Mouse (Mus musculus) stomach, embryonic 16.5 days (tissue): ENCODE measurements around the gene Lfng. TPM values are rescaled to one million over a fixed set of nuclear protein-coding genes. Genes with fewer than 3 reads are reported as not detected.

Experiments used
- ATAC-seq: fragments of 200-750 bp; cut with Nextera tagmentation; 2 replicates; pipeline ENCODE4 v1.8.0; 2017; ENCODE audit warnings: moderate number of reproducible peaks, moderate TSS enrichment; ENCODE audit not compliant: insufficient read depth, low FRiP score
- H3K27ac ChIP-seq: fragments of 300-500 bp; sonication (generic); 2 replicates; pipeline ENCODE4 v1.5.1; 2014; ENCODE audit warnings: low read length
- H3K27me3 ChIP-seq: fragments of 300-500 bp; sonication (generic); 2 replicates; pipeline ENCODE4 v1.6.1; 2014; ENCODE audit warnings: low read length, control low read depth, mixed read lengths; ENCODE audit not compliant: control insufficient read depth, insufficient read depth
- H3K36me3 ChIP-seq: fragments of 300-500 bp; sonication (generic); 2 replicates; pipeline ENCODE4 v1.6.1; 2014; ENCODE audit warnings: low read length; ENCODE audit not compliant: control insufficient read depth, insufficient read depth
- H3K4me1 ChIP-seq: fragments of 300-500 bp; sonication (generic); 2 replicates; pipeline ENCODE4 v1.6.1; 2014; ENCODE audit warnings: low read length, control low read depth, mixed read lengths; ENCODE audit not compliant: control insufficient read depth, insufficient read depth
- H3K4me2 ChIP-seq: fragments of 300-500 bp; sonication (generic); 2 replicates; pipeline ENCODE4 v1.6.1; 2014; ENCODE audit warnings: low read depth, low read length, mixed read lengths
- H3K4me3 ChIP-seq: fragments of 300-500 bp; sonication (generic); replicated peaks from 2 replicates; pipeline ENCODE4 v1.5.1; 2014; ENCODE audit warnings: mild to moderate bottlenecking, low read length
- H3K9ac ChIP-seq: fragments of 300-500 bp; sonication (generic); 2 replicates; pipeline ENCODE4 v1.6.1; 2014; ENCODE audit warnings: low read length
- H3K9me3 ChIP-seq: fragments of 300-500 bp; sonication (generic); replicated peaks from 2 replicates; pipeline ENCODE4 v1.6.1; 2016; ENCODE audit warnings: low read length, control low read depth; ENCODE audit not compliant: control insufficient read depth
- WGBS: fragments of 180-500 bp; shearing (Covaris S2); extraction: QIAGEN DNeasy Blood & Tissue Kit; methylation state at CpG from one replicate; pipeline ENCODE4 v1.1.7; 2014; 5-methylcytosine and 5-hydroxymethylcytosine counted together
- polyA plus RNA-seq: library from polyadenylated mRNA; unstranded; fragments of >200 nt; fragmentation: Nextera tagmentation; extraction: Ambion mirVana; gene quantifications from 2 replicates; pipeline ENCODE4 v1.2.1, GENCODE M21; 2015

The Lfng gene
- polyA plus RNA-seq, 1 experiment from 2014 or later = 21.5 TPM

DNA sequence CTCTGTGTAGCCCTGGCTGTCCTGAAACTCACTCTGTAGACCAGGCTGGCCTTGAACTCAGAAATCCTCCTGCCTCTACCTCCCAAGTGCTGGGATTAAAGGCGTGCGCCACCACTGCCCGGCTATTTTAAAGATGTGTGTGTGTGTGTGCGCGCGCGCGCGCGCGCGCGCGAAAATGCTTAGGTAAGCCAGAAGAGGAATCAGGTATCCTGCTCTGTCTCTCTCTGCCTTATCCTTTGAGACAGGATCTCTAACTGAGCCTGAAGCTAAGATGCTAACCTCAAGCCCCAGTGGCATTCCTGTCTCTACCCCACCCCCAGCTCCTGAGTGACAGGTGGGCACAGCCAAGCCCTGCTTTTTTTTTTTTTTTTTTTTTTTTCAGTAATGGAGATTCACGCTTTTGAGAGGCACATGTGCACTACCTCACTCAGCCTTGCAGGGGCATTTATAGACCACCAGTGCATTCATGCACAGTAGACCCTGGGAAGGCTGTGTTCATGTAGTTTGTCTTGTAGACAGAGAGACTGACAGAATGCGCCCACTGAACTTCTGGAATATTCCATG lies 38.0 kb upstream of the Lfng start:
- Histone ChIP-seq H3K27me3 (no peaks in the 10 kb centered on the region), H3K4me3 (no peak overlapping the region), H3K4me2 (no peak overlapping the region), H3K9me3 (no peaks in the 10 kb centered on the region), H3K4me1 (peaks cover 36% of the 10 kb centered on the region), H3K27ac (no peak overlapping the region), H3K9ac (no peak overlapping the region), H3K36me3 (no peaks in the 10 kb centered on the region)
- no peak for ATAC-seq
- WGBS = 81% methylated on average over 16 of the region's 16 CpGs

DNA sequence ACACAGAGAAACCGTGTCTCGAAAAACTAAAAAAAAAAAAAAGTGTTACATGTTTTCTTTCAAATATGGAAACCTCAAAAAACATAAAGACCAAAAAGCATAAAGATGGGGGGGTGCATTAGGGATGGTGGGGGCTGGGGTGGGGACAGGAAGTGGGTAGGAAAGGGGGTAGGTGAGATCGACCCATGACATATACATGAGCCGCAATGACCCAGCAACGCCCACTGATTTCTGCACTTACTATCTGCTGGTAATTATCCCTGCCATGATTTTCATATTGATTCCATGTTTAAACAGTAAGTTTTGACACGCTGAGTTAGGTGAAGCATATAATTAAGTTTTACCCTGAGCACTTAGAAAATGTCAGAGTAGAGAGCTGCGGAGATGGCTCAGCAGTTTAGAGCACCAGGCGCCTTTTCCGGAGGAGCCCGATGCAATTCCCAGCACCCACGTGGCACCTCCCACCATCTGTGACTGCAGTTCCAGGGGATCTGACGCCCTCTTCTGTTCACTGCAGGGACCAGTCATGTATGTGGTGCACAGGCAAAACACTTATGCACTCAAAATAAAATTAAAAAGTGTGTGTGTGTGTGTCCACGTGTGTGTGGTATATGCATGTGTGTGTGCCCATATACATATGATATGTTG lies 36.8 kb upstream of the Lfng start:
- Histone ChIP-seq H3K4me2 (no peak overlapping the region), H3K9ac (no peak overlapping the region)
- 86% methylated on average over 13 of the region's 13 CpGs for WGBS

DNA sequence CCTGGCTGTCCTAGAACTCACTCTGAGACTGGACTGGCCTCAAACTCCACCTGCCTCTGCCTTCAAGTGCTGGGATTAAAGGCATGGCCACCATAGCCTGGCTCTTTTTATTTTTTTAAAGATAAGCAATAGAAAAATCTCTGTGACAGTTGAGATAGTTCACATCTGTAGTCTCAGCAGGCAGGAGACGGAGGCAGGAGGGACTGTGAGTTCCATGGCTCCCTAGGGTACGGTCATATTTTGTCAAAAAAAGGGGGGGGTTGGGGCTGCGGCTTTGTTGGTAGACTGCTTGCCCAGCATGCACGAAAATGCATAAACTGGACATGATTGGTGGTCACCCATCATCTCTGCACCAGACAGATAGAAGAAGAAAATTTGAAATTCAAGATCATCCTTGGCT lies 35.9 kb upstream of the Lfng start:
- ATAC-seq = no peak
- Histone ChIP-seq H3K4me2 (no peak overlapping the region), H3K4me1 (peaks cover 22% of the 10 kb centered on the region), H3K36me3 (no peaks in the 10 kb centered on the region), H3K27ac (no peak overlapping the region), H3K4me3 (no peak overlapping the region), H3K9me3 (no peaks in the 10 kb centered on the region), H3K9ac (no peak overlapping the region), H3K27me3 (no peaks in the 10 kb centered on the region)
- WGBS = 66% methylated on average over 4 of the region's 4 CpGs

More for the DNA sequence above, 36.8 kb upstream of the Lfng start:
- H3K27ac ChIP-seq = no peak overlapping the region
- no peak for ATAC-seq
- H3K4me3 ChIP-seq = no peak overlapping the region
- no peaks in the 10 kb centered on the region for H3K36me3 ChIP-seq
- H3K4me1 ChIP-seq = peaks cover 30% of the 10 kb centered on the region
- H3K27me3 ChIP-seq = no peaks in the 10 kb centered on the region
- no peaks in the 10 kb centered on the region for H3K9me3 ChIP-seq

DNA sequence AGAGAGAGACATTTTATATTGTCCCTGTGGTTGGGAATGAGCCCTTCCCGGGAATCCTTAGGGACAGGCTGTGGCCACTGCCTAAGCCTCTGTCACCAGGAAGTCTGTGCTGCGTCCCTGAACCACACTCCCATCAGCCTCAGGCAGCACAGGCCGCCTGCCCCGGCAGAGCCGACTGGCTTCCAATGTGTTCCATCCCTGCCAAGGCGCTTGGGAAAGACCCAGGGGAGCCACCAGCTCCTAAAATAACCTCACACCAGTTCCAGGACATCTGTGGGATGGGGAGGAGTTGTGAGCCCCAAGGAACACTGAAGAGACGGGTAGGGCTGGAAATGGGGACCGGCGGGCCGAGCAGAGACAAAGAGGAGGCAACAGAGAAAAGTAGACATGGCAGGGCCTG lies 35.4 kb upstream of the Lfng start:
- no peaks in the 10 kb centered on the region for H3K27me3 ChIP-seq
- H3K27ac ChIP-seq = no peak overlapping the region
- no peak overlapping the region for H3K4me2 ChIP-seq
- H3K36me3 ChIP-seq = no peaks in the 10 kb centered on the region
- peaks cover 18% of the 10 kb centered on the region for H3K4me1 ChIP-seq
- H3K9ac ChIP-seq = no peak overlapping the region
- 60% methylated on average over 10 of the region's 10 CpGs for WGBS
- H3K9me3 ChIP-seq = no peaks in the 10 kb centered on the region
- H3K4me3 ChIP-seq = no peak overlapping the region
- ATAC-seq = no peak

DNA sequence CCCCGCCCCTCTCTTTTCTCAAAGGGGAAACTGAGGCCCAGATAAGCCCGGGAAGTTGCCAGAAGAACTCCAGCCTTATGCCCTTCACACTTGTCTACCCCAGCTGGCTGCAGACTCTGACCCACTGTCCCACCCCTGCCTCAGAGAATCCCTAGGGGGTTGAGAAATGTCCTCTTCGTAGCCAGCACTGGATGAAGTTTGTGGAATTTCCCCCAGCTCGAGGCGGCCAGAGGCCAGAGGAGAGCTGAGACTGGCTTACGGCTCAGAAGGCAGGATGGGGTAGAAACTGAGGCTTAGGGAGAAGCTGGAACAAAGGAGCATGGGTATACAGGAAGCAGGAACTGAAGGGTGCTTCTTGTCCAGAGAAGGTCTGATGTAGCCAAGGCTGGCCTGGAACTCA lies 34.5 kb upstream of the Lfng start:
- Histone ChIP-seq H3K4me3 (no peak overlapping the region), H3K27me3 (no peaks in the 10 kb centered on the region), H3K27ac (no peak overlapping the region), H3K36me3 (no peaks in the 10 kb centered on the region), H3K4me2 (no peak overlapping the region), H3K9me3 (no peaks in the 10 kb centered on the region), H3K9ac (no peak overlapping the region), H3K4me1 (peaks cover 9% of the 10 kb centered on the region; the same call in 1 of the 2 replicates)
- 65% methylated on average over 6 of the region's 6 CpGs for WGBS
- ATAC-seq = no peak

DNA sequence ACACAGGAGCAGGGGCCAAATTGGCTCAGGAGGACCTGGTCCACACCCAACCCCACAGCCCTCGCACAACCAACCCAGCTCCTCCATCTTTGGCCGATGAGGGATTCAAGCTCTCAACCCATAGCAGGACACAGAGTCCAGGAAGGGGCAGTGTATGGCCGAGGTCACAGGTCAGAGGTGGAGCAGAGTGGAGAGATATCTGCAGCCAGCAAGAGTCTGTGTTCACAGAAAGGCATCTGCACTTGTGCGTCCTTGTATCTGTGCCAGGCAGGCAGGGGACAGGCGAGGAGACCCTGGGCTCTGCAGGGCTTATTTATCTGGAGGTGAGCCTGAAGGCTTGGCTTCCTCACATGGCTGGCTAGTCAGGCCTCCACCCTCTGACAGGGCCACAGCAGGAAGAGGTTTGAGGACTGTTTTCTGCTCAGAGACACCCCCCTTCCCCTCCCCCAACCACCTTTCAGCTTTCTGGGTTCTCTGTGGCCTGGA lies 31.7 kb upstream of the Lfng start:
- ATAC-seq = no peak
- H3K9me3 ChIP-seq = no peaks in the 10 kb centered on the region
- no peaks in the 10 kb centered on the region for H3K36me3 ChIP-seq
- WGBS = 43% methylated on average over 5 of the region's 5 CpGs
- no peak overlapping the region for H3K4me2 ChIP-seq
- H3K9ac ChIP-seq = no peak overlapping the region
- no peak overlapping the region for H3K27ac ChIP-seq
- H3K4me3 ChIP-seq = no peak overlapping the region
- H3K27me3 ChIP-seq = no peaks in the 10 kb centered on the region
- peaks cover 10% of the 10 kb centered on the region; the same call in 1 of the 2 replicates for H3K4me1 ChIP-seq

DNA sequence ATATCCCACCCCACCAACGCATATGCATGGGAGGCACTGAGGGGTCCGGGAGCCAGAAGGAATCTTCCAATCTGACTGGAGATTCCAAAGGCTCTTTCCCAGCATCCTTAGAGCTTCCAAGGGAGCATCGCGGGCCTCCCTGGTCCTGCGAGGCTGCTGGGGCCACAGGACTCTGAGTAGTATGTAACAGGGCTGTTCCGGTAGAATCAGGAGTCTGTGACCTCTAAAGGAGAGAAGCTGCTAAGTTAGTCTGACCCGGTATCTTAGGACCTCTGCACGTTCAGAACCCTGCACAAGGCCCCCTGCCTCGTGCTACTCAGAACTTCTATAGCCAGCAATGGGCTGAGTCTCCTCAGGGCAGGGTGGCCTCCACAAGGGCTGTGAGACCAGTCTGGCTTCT lies 27.9 kb upstream of the Lfng start:
- WGBS = 53% methylated on average over 9 of the region's 9 CpGs
- H3K9ac ChIP-seq = no peak overlapping the region

DNA sequence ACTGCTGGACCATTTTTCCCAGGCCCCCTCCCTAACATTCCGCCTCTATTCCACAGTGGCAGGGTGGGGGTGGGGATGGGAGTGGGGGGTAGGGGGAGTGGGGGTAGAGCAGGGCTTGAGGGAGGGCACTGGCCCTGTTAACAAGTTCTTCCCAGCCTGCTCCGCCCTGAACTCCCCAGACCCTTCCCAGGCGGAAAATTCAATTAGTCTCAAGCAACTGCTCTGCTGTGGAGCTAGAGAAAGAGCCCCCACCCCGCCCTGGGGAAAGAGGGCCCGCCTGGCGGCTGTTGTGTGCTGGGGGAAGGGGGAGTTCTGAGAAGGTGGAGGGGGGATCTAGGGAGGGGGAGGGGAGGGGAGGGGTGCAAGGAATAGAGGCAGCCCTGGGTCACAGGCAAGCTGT lies 27.3 kb upstream of the Lfng start:
- H3K9ac ChIP-seq = 0 out of 2 replicates have a peak overlapping the region, but pooled peaks have one; percentile 16
- no peaks in the 10 kb centered on the region for H3K36me3 ChIP-seq
- peak overlapping the region; percentile 47 for H3K27ac ChIP-seq
- H3K4me1 ChIP-seq = peaks cover 19% of the 10 kb centered on the region; the same call in 1 of the 2 replicates
- H3K9me3 ChIP-seq = no peaks in the 10 kb centered on the region
- WGBS = 19% methylated on average over 6 of the region's 6 CpGs
- H3K4me2 ChIP-seq = no peak overlapping the region
- no peaks in the 10 kb centered on the region for H3K27me3 ChIP-seq
- ATAC-seq = no peak
- no peak overlapping the region for H3K4me3 ChIP-seq

More for the DNA sequence above, 27.9 kb upstream of the Lfng start:
- H3K27me3 ChIP-seq = no peaks in the 10 kb centered on the region
- H3K4me3 ChIP-seq = no peak overlapping the region
- no peak overlapping the region for H3K4me2 ChIP-seq
- no peaks in the 10 kb centered on the region for H3K9me3 ChIP-seq
- H3K4me1 ChIP-seq = peaks cover 19% of the 10 kb centered on the region; the same call in 1 of the 2 replicates
- ATAC-seq = no peak
- peak overlapping the region; percentile 47 for H3K27ac ChIP-seq
- H3K36me3 ChIP-seq = no peaks in the 10 kb centered on the region

DNA sequence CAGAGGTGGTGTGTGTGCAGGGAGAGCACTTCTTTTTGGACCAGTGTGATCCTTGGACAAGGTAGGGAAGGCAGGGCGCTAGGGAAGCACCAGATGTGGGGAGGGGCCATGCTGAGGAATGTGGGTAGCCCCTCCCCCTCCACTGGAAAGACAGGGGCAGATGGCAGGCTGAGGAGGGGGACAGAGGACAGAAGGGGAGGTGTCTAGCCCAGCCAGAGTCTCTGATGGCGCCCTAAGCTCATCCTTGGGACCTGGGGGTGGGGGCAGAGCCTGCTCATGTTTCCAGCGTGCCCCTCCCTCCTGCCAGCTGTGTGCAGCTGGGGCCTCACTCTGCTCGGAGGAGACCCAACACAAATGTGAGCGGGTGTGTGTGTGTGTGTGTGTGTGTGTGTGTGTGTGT lies 25.6 kb upstream of the Lfng start:
- no peak overlapping the region for H3K4me3 ChIP-seq
- no peak overlapping the region for H3K4me2 ChIP-seq
- no peaks in the 10 kb centered on the region for H3K27me3 ChIP-seq
- H3K36me3 ChIP-seq = no peaks in the 10 kb centered on the region
- peak overlapping the region; percentile 40; the same call in 1 of the 2 replicates for H3K27ac ChIP-seq
- H3K9me3 ChIP-seq = no peaks in the 10 kb centered on the region
- 19% methylated on average over 5 of the region's 5 CpGs for WGBS
- no peak overlapping the region for H3K9ac ChIP-seq
- peak; percentile 72 for ATAC-seq
- H3K4me1 ChIP-seq = peaks cover 19% of the 10 kb centered on the region; the same call in 1 of the 2 replicates
